10 mouse cellular contexts compared by ENCODE assay signal in genomic region chr3:57470326-57470725, GRCm38 (mm10). TPM values are rescaled to one million over a fixed set of nuclear protein-coding genes. Genes with fewer than 3 reads are reported as not detected.
DNase-seq lines count a peak whose midpoint lies in the region; ATAC-seq and TF ChIP-seq lines count a peak whose summit lies in the region.
"Had no signal": no experiment of that assay in that cellular context is flagged by ENCODE, and none has a peak within 500 bp of the region (broad histone marks: within the 10 kb centered on the region; RNA-seq: fewer than 3 reads in every experiment).

No protein-coding gene starts in this region.

- H3K4me3 ChIP-seq in layer of hippocampus, adult 2 months = no peak overlapping the region
- H3K4me3 ChIP-seq in intestine, embryonic 15.5 days (replicated peaks) = no peak overlapping the region
- H3K4me3 ChIP-seq in liver, embryonic 14.5 days (ENCODE audit: insufficient read depth in 1 of 2, low read depth in 2 of 2, low read length in 2 of 2) = no peak overlapping the region
- H3K4me3 ChIP-seq in neural tube, embryonic 15.5 days (replicated peaks) = no peak overlapping the region

- TF ChIP-seq CTCF in layer of hippocampus, adult 2 months (conservative IDR thresholded peaks at IDR 0.05) = peak; percentile 82
- peak; percentile 47 for TF ChIP-seq CTCF in liver, embryonic 14.5 days (IDR thresholded peaks at IDR 0.05; ENCODE audit: low read depth)

- H3K27me3 ChIP-seq in intestine, embryonic 15.5 days (replicated peaks) = no peaks in the 10 kb centered on the region
- H3K27me3 ChIP-seq in liver, embryonic 14.5 days (ENCODE audit: control insufficient read depth, insufficient read depth, low read length) = no peaks in the 10 kb centered on the region
- H3K27me3 ChIP-seq in neural tube, embryonic 15.5 days (replicated peaks) = no peaks in the 10 kb centered on the region

- H3K36me3 ChIP-seq in intestine, embryonic 15.5 days = no peaks in the 10 kb centered on the region
- no peaks in the 10 kb centered on the region for H3K36me3 ChIP-seq in liver, embryonic 14.5 days (replicated peaks; ENCODE audit: control insufficient read depth, insufficient read depth, low read depth)
- H3K36me3 ChIP-seq in neural tube, embryonic 15.5 days = no peaks in the 10 kb centered on the region
- H3K36me3 ChIP-seq: G1E had no signal

- peak in 1 of 2 experiments; percentile 20 for DNase-seq in layer of hippocampus, adult 2 months (ENCODE audit: low spot score in 2 of 2)
- DNase-seq in layer of hippocampus, postnatal 36 days = no peak
- DNase-seq in embryo, embryonic 11 days = peak; percentile 81
- DNase-seq in liver, embryonic 14.5 days (ENCODE audit: low read depth in 3 of 3, low spot score in 3 of 3) = no peak
- DNase-seq in B cell, adult 2 months = no peak

- H3K4me2 ChIP-seq in intestine, embryonic 15.5 days (replicated peaks) = peak overlapping the region; percentile 47
- no peak overlapping the region for H3K4me2 ChIP-seq in liver, embryonic 14.5 days (ENCODE audit: low read depth)
- H3K4me2 ChIP-seq in neural tube, embryonic 15.5 days = peak overlapping the region; percentile 53

- peak overlapping the region; percentile 70 for H3K27ac ChIP-seq in layer of hippocampus, adult 2 months
- peak overlapping the region; percentile 71 for H3K27ac ChIP-seq in intestine, embryonic 15.5 days
- no peak overlapping the region for H3K27ac ChIP-seq in liver, embryonic 14.5 days
- H3K27ac ChIP-seq in neural tube, embryonic 15.5 days (replicated peaks) = peak overlapping the region; percentile 60

- ATAC-seq in granulocyte monocyte progenitor cell, adult 5-6 weeks (replicated peaks; ENCODE audit: poor library complexity, severe bottlenecking) = peak; percentile 37
- peak; percentile 76 for ATAC-seq in intestine, embryonic 15.5 days
- ATAC-seq in liver, embryonic 14.5 days (ENCODE audit: insufficient read depth) = no peak
- peak; percentile 69 for ATAC-seq in neural tube, embryonic 15.5 days (ENCODE audit: low FRiP score)

- peaks cover 13% of the 10 kb centered on the region; the same call in 1 of the 2 replicates for H3K4me1 ChIP-seq in intestine, embryonic 15.5 days (replicated peaks)
- H3K4me1 ChIP-seq in liver, embryonic 14.5 days (replicated peaks; ENCODE audit: control insufficient read depth in 2 of 2, insufficient read depth in 2 of 2, low read length in 1 of 2) = no peaks in the 10 kb centered on the region; a peak in 1 of 4 replicates
- peaks cover 24% of the 10 kb centered on the region for H3K4me1 ChIP-seq in neural tube, embryonic 15.5 days

- 12% methylated on average over 5 of the region's 5 CpGs for WGBS in intestine, embryonic 15.5 days
- WGBS in liver, embryonic 14.5 days (ENCODE audit: insufficient replicate concordance) = 44% methylated on average over 5 of the region's 5 CpGs
- 9% methylated on average over 5 of the region's 5 CpGs for WGBS in neural tube, embryonic 15.5 days

- H3K9ac ChIP-seq in intestine, embryonic 15.5 days = no peak overlapping the region
- H3K9ac ChIP-seq in liver, embryonic 14.5 days (replicated peaks) = no peak overlapping the region
- no peak overlapping the region for H3K9ac ChIP-seq in neural tube, embryonic 15.5 days (replicated peaks)

- H3K9me3 ChIP-seq in intestine, embryonic 15.5 days = no peaks in the 10 kb centered on the region
- no peaks in the 10 kb centered on the region for H3K9me3 ChIP-seq in liver, embryonic 14.5 days (ENCODE audit: control insufficient read depth, low read length)
- no peaks in the 10 kb centered on the region for H3K9me3 ChIP-seq in neural tube, embryonic 15.5 days (replicated peaks)

- no peak for TF ChIP-seq EP300 in liver, embryonic 14.5 days (IDR thresholded peaks at IDR 0.05; ENCODE audit: low read depth)

RNA-seq across cellular contexts. Expression of gene Tm4sf4, which starts 45.2 kb away (rescaled TPM):
- total RNA-seq in layer of hippocampus, adult 2 months (2021) = not detected
- not detected for total RNA-seq in layer of hippocampus, postnatal 36 days (2021)
- not detected in 2 replicates for total RNA-seq in granulocyte monocyte progenitor cell, adult 5-6 weeks (2014; fragmentation: Nextera tagmentation)
- not detected in 2 replicates for total RNA-seq in granulocyte monocyte progenitor cell, adult 5-6 weeks (2017)
- polyA plus RNA-seq in intestine, embryonic 15.5 days (2015; fragmentation: Nextera tagmentation; extraction: Ambion mirVana) = 44.0 and 44.9 TPM in 2 replicates
- 12.4 and 16.1 TPM in 2 replicates for polyA plus RNA-seq in liver, embryonic 14.5 days (2012; rRNA removed)
- polyA plus RNA-seq in liver, embryonic 14.5 days (2014; fragmentation: Nextera tagmentation; extraction: Ambion mirVana) = 34.2 and 38.1 TPM in 2 replicates
- 0.52 and 1.8 TPM in 2 replicates for polyA plus RNA-seq in neural tube, embryonic 15.5 days (2015; fragmentation: Nextera tagmentation; extraction: Ambion mirVana)
- total RNA-seq: G1E; left cerebral cortex, adult 18-20 months had no signal
- polyA plus RNA-seq: G1E had no signal
